Mouse (Mus musculus): Measurements from ENCODE around the gene Ccnd1. TPM values are rescaled to one million over a fixed set of nuclear protein-coding genes. Genes with fewer than 3 reads are reported as not detected.
A peak's percentile ranks its signal among the peaks of the same experiment; 100 is the strongest.

Gene Ccnd1
- polyA plus RNA-seq, 1 experiment from 2014 or later, result 63.7 TPM

GRCm38 (mm10) chr7:144943254-144943653 is 3.5 kb upstream of the Ccnd1 start:
- Histone ChIP-seq H3K36me3 (ENCODE audit: control insufficient read depth, insufficient read depth, low read length) (no peaks in the 10 kb centered on the region), H3K27ac (replicated peaks in 1 of 2; ENCODE audit: control insufficient read depth in 1 of 2, insufficient read depth in 1 of 2, low read depth in 2 of 2, low read length in 2 of 2) (peak overlapping the region; percentile 3 to 63; a peak in 3 of 4 replicates), H3K4me2 (ENCODE audit: low read length) (peak overlapping the region; percentile 94), H3K9ac (ENCODE audit: low read length) (peak overlapping the region; percentile 59), H3K4me3 (ENCODE audit: control insufficient read depth in 1 of 2, insufficient read depth in 1 of 2, low read depth in 1 of 2, low read length in 2 of 2) (peak overlapping the region; percentile 39 to 74), H3K4me1 (ENCODE audit: control insufficient read depth in 2 of 2, insufficient read depth in 2 of 2, low read length in 2 of 2) (peaks cover 16 to 18% of the 10 kb centered on the region in 2 experiments), H3K9me3 (ENCODE audit: control insufficient read depth, low read length) (no peaks in the 10 kb centered on the region), H3K27me3 (ENCODE audit: control insufficient read depth, insufficient read depth, low read length) (no peaks in the 10 kb centered on the region)
- under 1% methylated on average over 45 of the region's 45 CpGs for WGBS
- ATAC-seq (ENCODE audit: insufficient number of reproducible peaks, insufficient read depth, low FRiP score, low read depth), result no peak

DNA sequence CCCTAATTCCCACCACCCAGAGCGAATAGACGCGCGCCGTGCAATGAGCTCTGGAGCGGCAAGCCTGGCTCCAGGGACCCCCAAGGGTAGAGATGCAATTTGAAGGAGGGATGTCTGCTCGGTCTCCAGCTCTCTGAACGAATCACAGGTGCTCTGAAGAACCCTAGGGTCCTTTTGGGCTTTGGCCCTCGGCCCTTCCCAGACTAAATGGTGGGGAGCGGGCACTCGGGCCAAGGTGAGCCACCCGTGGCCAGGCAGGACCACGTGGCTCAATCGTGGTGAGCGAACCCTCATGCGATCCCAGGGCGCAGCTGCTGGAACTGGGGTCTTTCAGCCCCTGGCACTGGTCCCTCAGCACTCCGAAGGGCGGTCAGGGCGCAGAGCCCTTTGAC is 3.0 kb upstream of the Ccnd1 start:
- Histone ChIP-seq H3K4me3 (ENCODE audit: control insufficient read depth in 1 of 2, insufficient read depth in 1 of 2, low read depth in 1 of 2, low read length in 2 of 2) (peak overlapping the region; percentile 39 to 74), H3K27ac (replicated peaks in 1 of 2; ENCODE audit: control insufficient read depth in 1 of 2, insufficient read depth in 1 of 2, low read depth in 2 of 2, low read length in 2 of 2) (peak overlapping the region; percentile 78 to 96; a peak in 3 of 4 replicates), H3K9ac (ENCODE audit: low read length) (peak overlapping the region; percentile 59), H3K4me2 (ENCODE audit: low read length) (peak overlapping the region; percentile 94), H3K36me3 (ENCODE audit: control insufficient read depth, insufficient read depth, low read length) (no peaks in the 10 kb centered on the region), H3K4me1 (ENCODE audit: control insufficient read depth in 2 of 2, insufficient read depth in 2 of 2, low read length in 2 of 2) (peaks cover 18% of the 10 kb centered on the region in 2 experiments), H3K9me3 (ENCODE audit: control insufficient read depth, low read length) (no peaks in the 10 kb centered on the region), H3K27me3 (ENCODE audit: control insufficient read depth, insufficient read depth, low read length) (no peaks in the 10 kb centered on the region)
- 1% methylated on average over 20 of the region's 20 CpGs for WGBS
- ATAC-seq (ENCODE audit: insufficient number of reproducible peaks, insufficient read depth, low FRiP score, low read depth), result no peak

- peak overlapping the region; percentile 39 to 74 for H3K4me3 ChIP-seq (ENCODE audit: control insufficient read depth in 1 of 2, insufficient read depth in 1 of 2, low read depth in 1 of 2, low read length in 2 of 2)
- peak overlapping the region; percentile 59 for H3K9ac ChIP-seq (ENCODE audit: low read length)
- peaks cover 1% of the 10 kb centered on the region for H3K36me3 ChIP-seq (ENCODE audit: control insufficient read depth, insufficient read depth, low read length)
- peak overlapping the region; percentile 78 to 96 for H3K27ac ChIP-seq (replicated peaks in 1 of 2; ENCODE audit: control insufficient read depth in 1 of 2, insufficient read depth in 1 of 2, low read depth in 2 of 2, low read length in 2 of 2)
- ATAC-seq (ENCODE audit: insufficient number of reproducible peaks, insufficient read depth, low FRiP score, low read depth), result no peak
- 2% methylated on average over 35 of the region's 35 CpGs for WGBS
- no peaks in the 10 kb centered on the region for H3K9me3 ChIP-seq (ENCODE audit: control insufficient read depth, low read length)
- no peaks in the 10 kb centered on the region for H3K27me3 ChIP-seq (ENCODE audit: control insufficient read depth, insufficient read depth, low read length)
- H3K4me2 ChIP-seq (ENCODE audit: low read length), result peak overlapping the region; percentile 94
- H3K4me1 ChIP-seq (ENCODE audit: control insufficient read depth in 2 of 2, insufficient read depth in 2 of 2, low read length in 2 of 2), result peaks cover 19 to 20% of the 10 kb centered on the region in 2 experiments
These were observed 2.5 kb upstream of the Ccnd1 start for GRCm38 (mm10) chr7:144942071-144942743.

- Histone ChIP-seq H3K27me3 (ENCODE audit: control insufficient read depth, insufficient read depth, low read length) (no peaks in the 10 kb centered on the region), H3K9me3 (ENCODE audit: control insufficient read depth, low read length) (no peaks in the 10 kb centered on the region), H3K4me2 (ENCODE audit: low read length) (peak overlapping the region; percentile 94), H3K36me3 (ENCODE audit: control insufficient read depth, insufficient read depth, low read length) (peaks cover 10% of the 10 kb centered on the region), H3K4me1 (ENCODE audit: control insufficient read depth in 2 of 2, insufficient read depth in 2 of 2, low read length in 2 of 2) (peaks cover 21 to 22% of the 10 kb centered on the region in 2 experiments), H3K27ac (replicated peaks in 1 of 2; ENCODE audit: control insufficient read depth in 1 of 2, insufficient read depth in 1 of 2, low read depth in 2 of 2, low read length in 2 of 2) (peak overlapping the region; percentile 94 to 96), H3K9ac (ENCODE audit: low read length) (peak overlapping the region; percentile 86), H3K4me3 (ENCODE audit: control insufficient read depth in 1 of 2, insufficient read depth in 1 of 2, low read depth in 1 of 2, low read length in 2 of 2) (peak overlapping the region; percentile 48 to 74)
- under 1% methylated on average over 39 of the region's 39 CpGs for WGBS
- ATAC-seq (ENCODE audit: insufficient number of reproducible peaks, insufficient read depth, low FRiP score, low read depth), result peak; percentile 75
These were observed 1.6 kb upstream of the Ccnd1 start for GRCm38 (mm10) chr7:144941242-144941831.

GRCm38 (mm10) chr7:144940585-144940984 is 860 bp upstream of the Ccnd1 start:
- Histone ChIP-seq H3K9ac (ENCODE audit: low read length) (peak overlapping the region; percentile 86), H3K27ac (replicated peaks in 1 of 2; ENCODE audit: control insufficient read depth in 1 of 2, insufficient read depth in 1 of 2, low read depth in 2 of 2, low read length in 2 of 2) (peak overlapping the region in 1 of 2 experiments; percentile 96; a peak in 2 of 4 replicates), H3K4me1 (ENCODE audit: control insufficient read depth in 2 of 2, insufficient read depth in 2 of 2, low read length in 2 of 2) (peaks cover 21 to 22% of the 10 kb centered on the region in 2 experiments), H3K27me3 (ENCODE audit: control insufficient read depth, insufficient read depth, low read length) (no peaks in the 10 kb centered on the region), H3K36me3 (ENCODE audit: control insufficient read depth, insufficient read depth, low read length) (peaks cover 18% of the 10 kb centered on the region), H3K4me3 (ENCODE audit: control insufficient read depth in 1 of 2, insufficient read depth in 1 of 2, low read depth in 1 of 2, low read length in 2 of 2) (peak overlapping the region; percentile 45 to 74; a peak in 3 of 4 replicates), H3K4me2 (ENCODE audit: low read length) (peak overlapping the region; percentile 94), H3K9me3 (ENCODE audit: control insufficient read depth, low read length) (no peaks in the 10 kb centered on the region)
- no peak for ATAC-seq (ENCODE audit: insufficient number of reproducible peaks, insufficient read depth, low FRiP score, low read depth)
- 3% methylated on average over 11 of the region's 11 CpGs for WGBS

- peak overlapping the region; percentile 86 for H3K9ac ChIP-seq (ENCODE audit: low read length)
- peak overlapping the region; percentile 86 to 96 for H3K27ac ChIP-seq (replicated peaks in 1 of 2; ENCODE audit: control insufficient read depth in 1 of 2, insufficient read depth in 1 of 2, low read depth in 2 of 2, low read length in 2 of 2)
- H3K4me1 ChIP-seq (ENCODE audit: control insufficient read depth in 2 of 2, insufficient read depth in 2 of 2, low read length in 2 of 2), result peaks cover 21 to 22% of the 10 kb centered on the region in 2 experiments
- peak overlapping the region; percentile 45 to 74 for H3K4me3 ChIP-seq (ENCODE audit: control insufficient read depth in 1 of 2, insufficient read depth in 1 of 2, low read depth in 1 of 2, low read length in 2 of 2)
- under 1% methylated on average over 22 of the region's 22 CpGs for WGBS
- ATAC-seq (ENCODE audit: insufficient number of reproducible peaks, insufficient read depth, low FRiP score, low read depth), result no peak
- no peaks in the 10 kb centered on the region for H3K27me3 ChIP-seq (ENCODE audit: control insufficient read depth, insufficient read depth, low read length)
- no peaks in the 10 kb centered on the region for H3K9me3 ChIP-seq (ENCODE audit: control insufficient read depth, low read length)
- H3K4me2 ChIP-seq (ENCODE audit: low read length), result peak overlapping the region; percentile 94
- peaks cover 22% of the 10 kb centered on the region for H3K36me3 ChIP-seq (ENCODE audit: control insufficient read depth, insufficient read depth, low read length)
These were observed 362 bp upstream of the Ccnd1 start for GRCm38 (mm10) chr7:144940003-144940571.

GRCm38 (mm10) chr7:144938661-144939343 is 923 bp downstream of the Ccnd1 start:
- H3K36me3 ChIP-seq (ENCODE audit: control insufficient read depth, insufficient read depth, low read length), result peaks cover 35% of the 10 kb centered on the region
- no peaks in the 10 kb centered on the region for H3K27me3 ChIP-seq (ENCODE audit: control insufficient read depth, insufficient read depth, low read length)
- WGBS, result under 1% methylated on average over 30 of the region's 32 CpGs
- H3K4me2 ChIP-seq (ENCODE audit: low read length), result peak overlapping the region; percentile 94
- H3K9ac ChIP-seq (ENCODE audit: low read length), result peak overlapping the region; percentile 86
- H3K27ac ChIP-seq (replicated peaks in 1 of 2; ENCODE audit: control insufficient read depth in 1 of 2, insufficient read depth in 1 of 2, low read depth in 2 of 2, low read length in 2 of 2), result peak overlapping the region; percentile 91 to 96
- peaks cover 21 to 22% of the 10 kb centered on the region in 2 experiments for H3K4me1 ChIP-seq (ENCODE audit: control insufficient read depth in 2 of 2, insufficient read depth in 2 of 2, low read length in 2 of 2)
- peak overlapping the region; percentile 74 to 84 for H3K4me3 ChIP-seq (ENCODE audit: control insufficient read depth in 1 of 2, insufficient read depth in 1 of 2, low read depth in 1 of 2, low read length in 2 of 2)
- no peak for ATAC-seq (ENCODE audit: insufficient number of reproducible peaks, insufficient read depth, low FRiP score, low read depth)
- no peaks in the 10 kb centered on the region for H3K9me3 ChIP-seq (ENCODE audit: control insufficient read depth, low read length)
